Mouse (Mus musculus): Measurements from ENCODE around the gene Hdac11.

The Hdac11 gene

DNA sequence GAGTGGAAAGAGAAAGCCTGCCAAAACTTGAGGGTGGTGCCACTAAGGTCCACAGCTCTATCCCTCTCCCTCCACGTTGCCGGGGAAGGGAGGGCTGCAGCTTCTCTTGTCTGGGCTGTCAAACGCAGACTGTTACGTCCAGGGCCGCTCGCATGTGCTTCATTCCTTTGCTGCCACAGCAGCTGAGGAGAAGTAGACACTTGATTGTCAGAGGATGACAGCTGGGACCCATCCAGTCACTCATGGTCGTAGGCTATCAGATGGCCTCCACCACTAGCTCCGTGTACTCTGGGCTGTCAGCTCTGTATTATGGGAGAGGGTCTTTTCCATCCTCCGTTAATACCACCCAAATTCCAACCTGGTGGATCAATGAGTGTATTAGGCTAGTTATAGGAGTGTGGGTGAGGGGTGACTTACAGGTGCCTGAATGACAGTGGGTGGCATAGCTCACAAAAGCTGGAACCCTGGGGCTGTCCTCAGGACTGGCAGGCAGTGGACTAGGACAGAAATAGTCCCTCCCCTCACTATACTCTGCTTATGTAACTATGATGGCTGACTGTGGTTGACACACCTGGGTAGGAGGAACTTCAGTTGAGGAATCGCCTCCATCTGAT lies 19.0 kb upstream of the Hdac11 start:
- DNase-seq (ENCODE audit: low spot score in 2 of 2), result no peak

DNA sequence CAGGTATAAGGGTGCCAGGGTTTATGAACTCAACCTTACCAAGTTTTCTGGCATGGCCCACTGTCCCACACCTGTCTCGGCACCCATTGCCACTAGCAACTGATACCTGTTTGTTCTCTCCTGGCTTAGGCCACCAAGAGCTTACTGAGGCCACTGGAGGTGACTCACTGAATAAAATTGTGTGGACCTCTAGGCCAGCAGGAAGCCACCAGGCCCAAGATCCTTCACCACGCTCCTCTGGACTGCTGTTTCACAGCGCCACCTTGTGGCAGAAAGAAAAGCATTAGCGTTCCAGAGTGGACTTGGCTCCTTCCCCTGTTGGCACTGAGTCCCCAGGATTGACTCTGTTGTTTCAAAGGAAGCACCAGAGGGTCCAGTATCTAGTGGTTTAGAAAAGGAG lies 16.6 kb upstream of the Hdac11 start:
- peak; percentile 34 to 57 for DNase-seq (ENCODE audit: low spot score in 2 of 2)

DNA sequence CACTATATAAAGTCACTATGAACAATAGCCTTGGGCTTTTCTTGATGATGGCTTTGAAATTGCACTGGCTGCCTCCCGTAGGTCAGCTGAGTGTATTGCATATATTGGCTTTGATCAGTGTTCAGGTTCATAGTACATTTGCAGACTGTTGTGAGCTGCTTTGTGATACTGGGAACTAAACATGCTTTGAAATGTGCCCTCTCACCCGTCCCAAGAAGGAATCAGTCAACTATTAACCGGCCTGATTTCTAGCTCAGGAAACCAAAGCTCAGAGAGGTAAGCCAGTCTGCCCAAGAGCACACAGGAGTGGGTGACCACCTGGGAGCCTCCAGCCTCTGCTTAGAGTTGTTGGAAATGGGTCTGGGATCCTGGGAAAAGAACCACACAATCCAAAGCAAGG lies 11.4 kb upstream of the Hdac11 start:
- DNase-seq (ENCODE audit: low spot score in 2 of 2), result no peak

DNA sequence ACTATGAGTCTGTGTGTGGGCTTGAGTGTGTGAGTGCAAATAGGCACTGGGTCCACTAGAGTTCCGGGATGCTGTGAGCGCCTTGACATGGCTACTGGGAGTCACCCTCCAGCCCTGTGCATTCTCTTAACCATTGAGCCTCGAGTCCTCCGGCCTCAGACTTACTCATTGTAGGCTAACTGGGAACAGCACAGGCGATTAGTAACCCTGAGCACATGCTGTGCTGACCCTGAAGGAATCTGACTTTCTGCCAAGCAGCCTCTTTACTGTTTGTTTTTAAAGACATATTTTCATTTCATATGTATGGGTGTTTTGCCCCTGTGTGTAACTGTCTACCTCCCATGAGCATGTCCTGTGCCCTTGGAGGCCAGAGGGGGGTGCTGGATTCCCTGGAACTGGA lies 10.9 kb upstream of the Hdac11 start:
- no peak for DNase-seq (ENCODE audit: low spot score in 2 of 2)

DNA sequence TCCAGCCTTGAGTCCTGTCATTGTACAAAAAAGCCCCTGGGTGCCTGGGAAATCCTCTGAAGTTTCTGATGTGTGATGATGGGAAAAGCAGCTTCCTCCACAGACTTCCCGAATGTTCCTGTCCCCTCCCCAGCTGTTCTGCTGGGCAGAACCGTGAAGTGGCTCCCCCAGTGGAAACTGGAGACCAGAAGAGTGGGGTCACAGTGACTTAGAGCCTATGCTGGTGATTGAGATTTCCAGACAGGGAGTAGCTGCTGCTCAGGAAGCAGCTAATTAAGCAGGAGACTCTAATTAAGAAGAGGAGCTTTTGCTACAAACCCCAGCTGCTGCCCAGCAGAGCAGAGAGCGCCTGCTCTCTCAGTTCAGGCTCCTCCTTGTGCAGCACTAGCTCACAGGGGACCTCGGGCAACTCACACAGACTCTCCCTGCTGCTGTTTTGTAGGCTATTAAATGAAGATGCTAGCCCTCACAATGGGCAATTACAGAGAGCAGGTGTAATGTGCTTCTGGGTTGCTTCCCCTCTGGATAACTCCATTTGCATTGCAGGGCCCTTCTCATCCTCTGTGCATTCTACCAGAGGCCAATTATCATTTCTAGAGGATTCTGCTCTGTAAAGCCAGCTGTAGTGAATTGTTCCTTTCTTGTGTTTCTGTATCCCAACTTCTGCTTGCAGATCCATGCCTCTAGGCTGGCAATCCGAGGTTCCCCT lies 9.9 kb upstream of the Hdac11 start:
- DNase-seq (ENCODE audit: low spot score in 2 of 2), result no peak

DNA sequence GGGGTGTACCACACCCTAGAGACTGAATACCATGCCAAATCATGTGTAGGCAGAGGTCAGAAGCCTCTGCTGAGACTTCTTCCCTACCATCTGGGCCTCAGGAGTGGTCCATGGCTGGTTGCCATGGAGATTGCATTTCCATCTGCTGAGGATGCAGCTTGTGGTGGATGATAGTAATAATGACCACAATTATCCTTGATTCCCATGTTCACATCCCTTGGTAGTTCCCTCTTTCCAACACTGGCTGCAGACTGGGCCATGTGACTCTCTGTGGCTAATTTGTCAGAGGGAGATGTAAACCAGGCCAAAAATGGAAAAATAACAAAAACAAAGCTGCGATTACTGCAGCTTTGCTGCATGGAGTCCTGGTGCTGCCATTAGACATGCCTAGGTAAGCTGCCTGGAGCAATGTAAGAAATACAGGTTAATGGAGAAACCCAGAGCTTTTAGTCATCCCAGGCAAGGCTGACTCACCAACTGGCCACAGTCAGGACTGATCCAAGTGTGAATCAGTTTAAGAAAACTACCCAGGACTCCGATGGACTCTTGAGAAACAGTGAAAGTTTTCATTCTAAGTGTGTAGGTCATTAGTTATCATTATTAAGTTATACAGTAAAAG lies 9.2 kb upstream of the Hdac11 start:
- DNase-seq (ENCODE audit: low spot score in 2 of 2), result no peak

DNA sequence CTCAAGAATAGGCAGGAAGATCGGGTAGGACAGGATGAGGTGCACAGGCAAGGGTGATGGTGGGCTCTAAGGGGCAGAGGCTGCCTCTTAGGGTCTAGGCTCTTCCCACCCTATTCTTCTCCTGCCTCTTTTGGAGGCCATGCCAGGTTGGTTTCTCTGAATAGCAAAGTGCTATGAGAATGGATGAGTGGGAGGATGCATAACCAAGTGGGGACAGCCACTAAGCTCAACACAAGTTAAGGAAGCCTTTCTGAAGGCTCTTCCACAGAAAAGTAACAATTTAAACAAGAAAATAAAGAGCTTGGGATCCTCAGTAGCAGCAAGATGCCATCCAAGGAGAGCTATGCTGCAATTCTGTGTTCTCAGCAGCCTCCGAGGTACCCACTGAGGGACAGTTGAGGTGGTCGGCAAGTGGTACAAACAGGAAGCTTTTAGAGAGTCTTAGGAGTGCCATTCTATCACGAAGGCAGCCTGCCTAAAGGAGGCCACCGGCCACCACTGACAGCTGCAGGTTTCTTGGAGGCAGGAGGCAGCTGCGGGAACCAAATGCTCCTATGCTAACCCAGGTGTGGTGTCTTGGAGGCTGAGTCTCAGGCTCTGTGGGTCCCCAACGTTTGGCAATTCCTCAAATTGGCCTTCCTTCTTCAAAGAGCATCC lies 3.4 kb upstream of the Hdac11 start:
- DNase-seq (ENCODE audit: low spot score in 2 of 2), result no peak

DNA sequence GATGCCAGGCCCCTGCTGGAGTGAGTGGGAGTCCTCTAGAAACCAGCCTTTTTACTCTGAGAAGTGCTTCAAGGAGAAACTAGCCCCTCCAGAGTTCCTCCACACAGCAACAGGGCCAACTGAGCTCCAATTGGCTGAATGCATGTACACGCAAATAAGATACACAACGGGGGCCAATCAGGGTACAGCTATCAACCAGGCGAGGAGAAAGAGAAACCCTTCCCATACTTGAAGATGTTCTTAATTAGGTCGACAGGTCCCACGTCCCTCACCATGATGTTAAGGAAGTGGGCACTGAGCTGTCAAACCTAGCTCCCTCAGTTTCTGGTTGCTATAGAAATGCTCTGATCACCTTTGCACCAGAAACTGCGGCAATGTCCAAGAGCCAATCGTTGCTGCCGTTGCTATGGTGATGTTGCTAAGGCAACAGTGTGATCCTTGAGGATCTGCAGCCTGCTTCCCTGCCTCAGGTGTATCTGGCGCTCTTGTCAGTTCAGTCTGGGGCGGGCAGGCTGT lies 2.9 kb upstream of the Hdac11 start:
- DNase-seq (ENCODE audit: low spot score in 2 of 2), result no peak

DNA sequence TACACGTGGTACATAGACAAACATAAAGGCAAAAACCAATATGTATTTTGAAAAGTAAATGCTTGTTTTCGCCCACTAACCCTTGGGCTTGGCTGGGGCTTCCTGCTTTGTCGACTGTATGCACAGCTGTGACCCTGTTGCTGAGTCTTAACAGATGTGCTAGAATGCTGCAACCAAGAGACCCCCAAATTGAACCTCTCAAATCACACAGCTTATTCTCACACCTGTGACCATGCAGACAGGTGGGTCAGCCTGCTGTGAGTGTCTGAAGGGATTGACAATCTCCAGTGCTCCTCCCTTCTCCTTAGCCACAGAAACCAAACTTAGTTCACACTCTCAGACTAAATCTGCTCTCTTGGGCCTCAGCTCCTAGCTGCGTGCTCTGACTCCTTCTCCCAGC lies 1.8 kb upstream of the Hdac11 start:
- DNase-seq (ENCODE audit: low spot score in 2 of 2), result no peak

DNA sequence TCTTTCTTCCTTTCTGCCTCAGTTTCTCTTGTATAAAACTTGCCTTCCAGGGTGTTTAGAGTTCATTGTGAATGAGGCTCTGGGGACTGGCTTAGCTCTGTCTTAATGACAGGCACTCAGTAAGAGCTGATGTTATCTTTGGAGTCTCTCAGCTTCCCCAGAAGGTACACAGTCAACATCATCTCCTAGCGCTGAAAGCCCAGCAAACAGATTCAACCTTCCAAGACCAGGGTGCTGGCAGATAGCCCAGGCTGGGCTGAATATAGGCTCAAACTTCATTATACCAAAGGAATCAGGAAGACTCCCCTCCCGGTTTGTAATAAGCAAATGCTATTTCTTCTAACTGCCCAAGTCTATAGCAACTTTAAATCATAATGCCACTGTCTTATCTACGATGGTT lies 1.2 kb upstream of the Hdac11 start:
- DNase-seq (ENCODE audit: low spot score in 2 of 2), result no peak

DNA sequence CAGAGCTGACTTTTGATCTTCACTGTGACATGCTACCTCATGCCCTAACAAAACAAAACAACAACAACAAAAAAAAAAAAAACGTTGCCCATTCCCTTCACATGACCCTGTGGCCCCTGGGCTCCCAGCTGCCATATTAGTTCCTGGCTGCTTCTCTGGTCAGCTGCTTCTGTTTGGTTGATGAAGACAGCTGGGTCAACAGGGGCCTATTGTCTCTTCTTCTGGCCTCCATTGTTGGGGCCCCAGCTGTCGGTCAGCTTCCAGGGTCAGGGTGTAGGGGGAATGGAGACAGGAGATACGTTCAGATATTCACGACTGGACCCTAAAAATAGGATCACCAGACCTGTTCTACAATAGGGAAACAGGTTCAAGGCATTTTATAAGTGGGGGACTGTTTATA lies 403 bp upstream of the Hdac11 start:
- no peak for DNase-seq (ENCODE audit: low spot score in 2 of 2)

DNA sequence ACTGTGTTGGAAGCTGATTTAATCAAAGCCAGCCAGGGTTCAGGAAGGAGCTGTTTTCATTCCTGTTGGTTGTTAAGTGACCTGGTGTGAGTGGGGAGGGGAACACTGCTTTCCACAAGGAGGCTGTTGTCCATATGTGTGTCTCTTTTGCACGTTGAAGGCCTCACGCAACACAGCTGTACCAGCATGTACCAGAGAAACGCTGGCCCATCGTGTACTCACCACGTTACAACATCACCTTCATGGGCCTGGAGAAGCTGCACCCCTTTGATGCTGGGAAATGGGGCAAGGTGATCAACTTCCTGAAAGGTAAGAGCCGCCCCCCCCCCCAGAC lies 739 bp downstream of the Hdac11 start:
- DNase-seq (ENCODE audit: low spot score in 2 of 2), result no peak

DNA sequence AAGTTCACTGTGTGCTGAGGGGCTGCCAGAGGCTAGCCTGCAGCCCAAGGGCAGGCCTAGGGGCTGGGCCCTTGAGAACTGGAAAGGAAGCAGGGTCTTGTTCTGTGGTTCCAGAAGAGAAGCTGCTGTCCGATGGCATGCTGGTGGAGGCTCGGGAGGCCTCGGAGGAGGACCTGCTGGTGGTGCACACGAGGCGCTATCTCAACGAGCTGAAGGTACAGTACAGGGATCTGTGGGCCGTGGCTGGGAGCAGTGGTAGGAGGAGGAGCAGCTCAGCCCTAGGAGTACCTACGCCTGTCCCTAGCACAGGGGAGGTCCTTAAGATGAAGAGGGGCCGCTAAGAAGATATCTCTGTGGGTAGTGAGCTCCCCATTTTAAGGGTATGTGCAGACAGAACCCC lies 2.6 kb downstream of the Hdac11 start:
- no peak for DNase-seq (ENCODE audit: low spot score in 2 of 2)

DNA sequence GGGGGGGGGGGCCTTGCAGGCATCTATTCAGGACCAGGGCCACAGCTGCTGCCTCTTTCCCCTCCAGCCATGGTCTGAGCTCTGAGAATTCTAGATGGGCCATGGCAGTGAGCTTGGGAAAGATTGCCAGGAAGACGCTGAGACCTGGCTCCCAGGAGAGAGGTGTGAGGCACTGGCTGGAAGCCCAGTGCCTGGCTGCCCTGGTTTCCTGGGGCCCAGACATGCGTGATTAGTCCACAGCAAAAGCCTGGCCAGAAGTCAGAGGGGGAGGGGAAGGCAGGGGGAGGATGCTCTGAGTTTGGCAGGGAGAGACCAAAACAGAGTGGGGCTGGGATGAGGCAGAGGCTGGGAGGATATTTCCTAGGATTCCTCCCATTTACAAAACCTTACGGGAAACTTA lies 3.9 kb downstream of the Hdac11 start:
- peak; percentile 62 to 76 for DNase-seq (ENCODE audit: low spot score in 2 of 2)

DNA sequence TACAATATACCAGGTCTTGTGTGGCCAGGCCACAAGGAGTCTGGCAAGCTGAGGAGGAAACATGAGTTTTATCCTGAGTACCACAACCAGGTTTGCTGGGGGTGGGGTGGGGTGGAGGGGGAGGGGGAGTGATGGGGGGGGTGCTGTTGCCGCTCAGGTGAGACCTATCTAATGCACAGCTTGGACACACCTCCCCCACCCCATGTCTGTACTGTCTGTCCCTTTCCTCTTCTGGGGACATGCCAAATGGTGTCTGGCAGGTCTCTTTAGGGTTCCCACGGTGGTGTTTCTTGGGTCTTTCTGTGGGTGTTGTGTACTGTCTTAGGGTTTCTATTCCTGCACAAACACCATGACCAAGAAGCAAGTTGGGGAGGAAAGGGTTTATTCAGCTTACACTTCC lies 4.5 kb downstream of the Hdac11 start:
- DNase-seq (ENCODE audit: low spot score in 2 of 2), result no peak

DNA sequence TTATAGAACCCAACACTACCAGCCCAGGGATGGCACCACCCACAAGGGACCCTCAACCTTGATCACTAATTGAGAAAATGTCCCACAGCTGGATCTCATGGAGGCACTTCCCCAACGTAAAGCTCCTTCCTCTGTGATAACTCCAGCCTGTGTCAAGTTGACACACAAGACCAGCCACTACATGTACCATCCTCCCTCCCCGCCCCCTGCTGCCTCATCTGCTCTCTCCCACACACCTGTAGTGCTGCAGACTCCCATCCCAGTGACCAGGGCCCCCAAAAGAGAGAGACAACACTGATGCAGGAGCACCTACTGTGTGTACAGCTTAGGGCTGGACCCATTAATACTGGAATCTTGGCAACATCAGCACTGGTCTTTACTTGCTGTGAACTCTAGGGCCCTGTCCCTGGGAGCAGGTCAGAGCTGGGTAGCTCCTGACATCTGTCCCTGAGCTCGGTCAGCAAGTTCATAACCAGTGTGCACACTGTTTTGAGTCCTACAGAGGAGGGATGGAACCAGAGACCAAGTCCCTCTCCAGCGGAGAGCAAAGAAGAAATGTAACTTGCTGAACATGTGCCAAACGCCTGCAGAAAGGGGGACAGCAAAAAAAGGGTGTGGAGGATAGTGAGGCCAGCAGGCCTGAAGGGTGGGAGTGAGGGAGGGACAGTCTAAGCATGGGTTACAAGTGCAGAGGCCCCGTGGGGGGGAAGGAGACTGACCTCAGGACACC lies 5.2 kb downstream of the Hdac11 start:
- no peak for DNase-seq (ENCODE audit: low spot score in 2 of 2)

DNA sequence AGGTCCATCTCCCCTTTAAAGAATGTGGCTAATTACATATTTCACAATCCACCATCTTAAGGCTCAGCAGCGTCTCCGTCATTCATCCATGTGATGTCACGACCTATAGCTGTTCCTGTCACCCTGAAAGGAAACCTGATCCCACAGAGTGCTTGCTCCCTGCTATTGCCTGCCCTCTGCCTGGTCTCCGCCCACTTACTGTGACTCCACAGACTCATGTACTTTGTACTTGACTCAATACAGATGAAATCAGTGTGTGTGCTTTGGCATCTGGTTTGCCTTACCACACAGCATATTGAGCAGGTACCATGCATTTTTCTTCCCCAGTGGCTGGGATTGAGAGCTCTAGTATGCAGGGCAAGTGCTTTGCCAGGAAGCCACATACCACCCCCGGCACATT lies 5.8 kb downstream of the Hdac11 start:
- no peak for DNase-seq (ENCODE audit: low spot score in 2 of 2)

DNA sequence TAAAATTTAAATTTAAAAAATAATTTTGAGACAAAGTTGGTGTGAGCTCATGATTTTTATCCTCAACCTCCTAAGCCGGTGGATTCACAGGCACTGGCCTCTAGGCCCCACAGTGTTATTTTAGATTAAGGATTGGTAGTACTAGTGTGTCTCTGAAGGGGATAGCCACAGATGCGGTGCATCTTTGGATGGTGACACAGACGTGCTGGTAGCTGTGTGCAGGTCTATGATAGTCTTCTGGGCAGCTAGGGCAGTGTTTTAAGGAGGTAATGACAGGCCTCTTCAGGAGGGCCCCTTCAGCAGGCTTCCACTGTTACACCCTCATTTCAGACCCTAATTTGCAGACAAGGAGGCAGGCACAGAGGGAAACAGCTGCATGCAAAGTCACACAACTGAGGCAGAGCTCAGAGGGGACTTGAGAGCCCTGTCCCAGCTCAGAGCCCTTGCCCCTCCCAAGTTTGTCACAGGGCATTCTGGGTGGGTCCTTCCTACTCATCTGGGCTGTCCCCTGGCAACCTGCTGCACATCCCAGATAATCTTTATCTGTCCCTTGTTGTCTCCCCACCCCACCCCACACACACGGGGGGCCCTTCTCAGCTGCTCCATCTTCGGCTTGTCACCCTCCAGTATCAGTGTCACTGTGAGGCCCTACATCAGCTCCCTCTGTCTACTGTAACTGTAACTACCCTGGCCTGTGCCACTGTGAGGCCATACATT lies 6.9 kb downstream of the Hdac11 start:
- no peak for DNase-seq (ENCODE audit: low spot score in 2 of 2)

DNA sequence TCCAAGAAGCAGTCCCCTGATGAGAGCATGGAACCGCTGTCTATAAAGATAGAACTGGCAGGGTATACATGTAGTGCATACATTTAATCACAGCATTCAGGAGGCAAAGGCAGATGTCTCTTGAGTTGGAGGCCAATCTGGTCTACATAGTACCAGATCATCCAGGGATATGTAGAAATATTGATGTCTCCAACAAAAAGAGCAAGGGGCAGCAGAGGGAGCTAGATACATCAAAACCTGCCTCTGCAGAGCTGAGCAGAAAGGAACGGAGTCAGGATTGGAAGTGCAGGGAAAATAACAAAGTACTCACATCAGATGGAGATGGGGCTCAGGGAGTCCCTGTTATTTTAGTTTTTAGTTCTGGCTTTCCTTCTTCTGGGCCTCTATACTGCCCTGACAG lies 8.1 kb downstream of the Hdac11 start:
- DNase-seq (ENCODE audit: low spot score in 2 of 2), result no peak

DNA sequence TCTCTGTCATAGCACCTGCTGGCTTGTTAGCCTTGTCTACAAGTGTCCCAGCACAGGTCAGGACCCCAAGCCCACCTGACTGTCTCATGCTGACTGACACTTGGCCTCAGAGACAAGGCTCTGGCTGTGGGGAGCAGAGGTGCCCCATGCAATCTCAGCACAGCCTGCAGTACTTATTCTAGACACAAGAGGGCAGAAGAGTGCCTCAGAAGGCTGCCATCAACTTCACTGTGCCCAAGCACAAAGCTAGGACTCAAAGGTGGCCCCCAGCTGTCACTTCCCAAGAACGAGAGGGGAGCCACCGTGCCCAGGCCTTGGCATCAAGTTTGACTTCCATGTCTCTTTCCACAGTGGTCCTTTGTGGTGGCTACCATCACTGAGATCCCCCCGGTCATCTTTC lies 8.7 kb downstream of the Hdac11 start:
- peak; percentile 37 to 64 for DNase-seq (ENCODE audit: low spot score in 2 of 2)

DNA sequence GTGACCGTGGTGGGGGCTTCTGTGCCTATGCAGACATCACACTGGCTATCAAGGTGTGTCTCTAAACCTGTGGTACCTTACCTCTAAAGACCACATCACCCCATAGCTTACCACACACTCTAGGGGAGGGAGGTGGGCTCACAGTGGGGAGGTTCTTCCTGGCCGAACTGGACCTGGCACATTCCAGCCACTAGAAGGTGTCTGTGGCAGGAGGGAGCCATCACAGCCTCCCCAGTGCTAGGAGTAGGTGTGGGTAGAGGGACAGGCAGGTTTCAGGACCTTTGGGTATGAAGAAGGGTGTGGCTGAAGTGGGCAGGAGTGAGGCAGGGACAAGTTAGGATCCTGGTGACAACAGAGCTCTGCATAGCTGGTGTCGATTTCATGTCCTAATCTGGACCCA lies 11.4 kb downstream of the Hdac11 start:
- no peak for DNase-seq (ENCODE audit: low spot score in 2 of 2)

DNA sequence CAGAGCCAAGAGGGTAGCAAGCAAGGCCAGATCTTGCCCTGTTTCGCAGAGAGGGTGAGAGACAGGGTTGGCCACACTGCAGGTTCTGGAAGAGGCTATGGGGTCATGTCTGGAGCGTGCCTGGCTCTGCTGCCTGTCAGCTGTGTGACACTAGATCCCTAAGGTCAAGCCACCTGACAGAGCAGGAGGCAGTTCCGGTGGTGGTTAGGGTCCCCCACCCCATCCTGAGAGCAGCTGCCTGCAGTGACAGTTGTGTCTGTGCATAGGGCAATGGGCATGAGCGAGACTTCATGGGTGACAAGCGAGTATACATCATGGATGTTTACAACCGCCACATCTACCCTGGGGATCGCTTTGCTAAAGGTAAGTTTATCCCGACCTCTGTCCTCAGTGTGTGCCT lies 12.7 kb downstream of the Hdac11 start:
- DNase-seq (ENCODE audit: low spot score in 2 of 2), result no peak

Data from heart, adult 9 months (tissue).